Mouse (Mus musculus): ENCODE results near the gene Col9a1. TPM values are rescaled to one million over a fixed set of nuclear protein-coding genes. Genes with fewer than 3 reads are reported as not detected.

The Col9a1 gene
- polyA plus RNA-seq (2014; fragmentation: Illumina TruSeq; extraction: RNeasy Lipid Tissue Mini Kit (QIAGEN cat#74804); ENCODE audit: low read depth, low replicate concordance): 0.29 TPM

DNA sequence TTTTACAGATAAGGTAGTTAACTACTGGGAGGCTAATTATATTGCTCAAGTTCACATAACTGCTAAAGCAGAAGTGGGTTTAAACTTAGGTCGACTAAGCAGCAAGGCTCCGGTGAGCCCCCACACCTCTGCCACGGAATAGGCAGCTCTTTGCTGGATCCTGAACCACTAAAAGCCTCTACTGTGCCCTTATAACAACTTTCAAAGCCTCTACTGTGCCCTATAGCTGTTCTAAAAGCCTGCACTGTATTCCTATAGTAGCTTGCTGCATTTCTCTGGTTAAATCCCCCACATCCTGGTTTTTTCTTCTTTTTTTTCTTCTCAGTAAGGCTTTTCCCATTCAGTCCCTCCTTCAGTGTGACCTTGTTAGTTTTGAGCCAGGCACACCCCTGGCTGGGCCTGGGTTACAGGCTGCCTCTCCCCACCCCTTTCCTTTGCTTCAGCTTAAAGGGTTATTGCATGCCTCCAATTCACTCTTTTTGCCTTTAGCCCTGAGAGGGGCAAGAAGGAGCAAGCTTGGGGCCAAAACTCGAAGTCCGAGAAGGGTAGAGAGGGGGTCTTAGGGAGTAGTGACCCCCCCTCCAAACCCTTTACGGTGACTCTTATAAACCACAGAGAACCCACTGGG, at the start of gene Col9a1:
Gene Col9a1 (plus strand): TSS at position 387 of the 628 bp plus-strand sequence.

Other genes with a start within 250 kb of the Col9a1 start
- gene Sdhaf4, start 172.0 kb upstream of the Col9a1 start, polyA plus RNA-seq (2014; fragmentation: Illumina TruSeq; extraction: RNeasy Lipid Tissue Mini Kit (QIAGEN cat#74804); ENCODE audit: low read depth, low replicate concordance): 36.1 TPM
- 14.0 TPM for gene Fam135a, start 77.3 kb upstream of the Col9a1 start, polyA plus RNA-seq (2014; fragmentation: Illumina TruSeq; extraction: RNeasy Lipid Tissue Mini Kit (QIAGEN cat#74804); ENCODE audit: low read depth, low replicate concordance)